Mouse (Mus musculus): ENCODE data around the gene Spp1. TPM values are rescaled to one million over a fixed set of nuclear protein-coding genes. Genes with fewer than 3 reads are reported as not detected.

The Spp1 gene
- total and polyA plus RNA-seq, 3 experiments = 0.35 to 0.77 TPM; not detected in 1

DNA sequence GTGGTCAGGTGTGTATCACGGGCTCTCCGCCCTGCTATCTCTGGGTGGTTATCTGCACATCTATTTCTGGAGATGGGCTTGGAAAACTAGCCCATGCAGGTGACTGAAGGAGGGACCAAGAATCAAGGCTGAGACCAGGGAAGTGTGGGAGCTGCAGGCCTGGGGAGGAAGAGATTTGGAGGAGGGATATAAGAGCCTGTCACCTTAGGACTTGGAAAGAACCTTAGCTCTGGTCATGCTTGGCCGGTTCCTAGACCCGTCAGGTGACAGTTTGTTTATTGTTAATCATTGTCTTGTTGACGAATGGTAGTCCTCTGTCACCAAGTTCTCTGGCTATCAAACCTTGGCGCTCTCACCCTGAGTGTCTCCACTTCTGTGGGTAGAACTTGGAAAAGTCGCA lies 45.4 kb downstream of the Spp1 start:
- Histone ChIP-seq H3K79me2 (ENCODE audit: control insufficient read depth, insufficient read depth, low read length, poor library complexity) (no peaks in the 10 kb centered on the region), H3K9ac (ENCODE audit: control insufficient read depth, low read depth, low read length, poor library complexity, severe bottlenecking) (no peak overlapping the region), H3K4me1 (ENCODE audit: control insufficient read depth in 1 of 2, insufficient read depth in 2 of 2, low read length in 2 of 2) (no peaks in the 10 kb centered on the region), H3K4me3 (ENCODE audit: control insufficient read depth in 1 of 2, insufficient read depth in 1 of 2, low read depth in 2 of 2, low read length in 2 of 2) (no peak overlapping the region), H3K9me3 (replicated peaks; ENCODE audit: insufficient read depth, low read length) (no peaks in the 10 kb centered on the region), H3K27me3 (ENCODE audit: control insufficient read depth in 1 of 2, insufficient read depth in 2 of 2, low read length in 2 of 2) (no peaks in the 10 kb centered on the region), H3K27ac (ENCODE audit: control insufficient read depth, low read depth, low read length) (no peak overlapping the region), H3K36me3 (ENCODE audit: control insufficient read depth in 1 of 2, insufficient read depth in 2 of 2, low read length in 2 of 2) (no peaks in the 10 kb centered on the region)
- TF ChIP-seq BHLHE40 (IDR thresholded peaks at IDR 0.05; ENCODE audit: borderline replicate concordance, low read depth, low read length) (no peak), ETS1 (IDR thresholded peaks at IDR 0.05; ENCODE audit: low read depth, low read length) (no peak), USF1 (IDR thresholded peaks at IDR 0.05; ENCODE audit: low read depth, low read length) (no peak), ZNF384 (IDR thresholded peaks at IDR 0.05; ENCODE audit: low read depth, low read length) (no peak), MYB (IDR thresholded peaks at IDR 0.05; ENCODE audit: low read depth, low read length) (no peak), E2F4 (IDR thresholded peaks at IDR 0.05; ENCODE audit: borderline replicate concordance, low read depth, low read length) (no peak), RCOR1 (IDR thresholded peaks at IDR 0.05; ENCODE audit: low read depth, low read length) (no peak), POLR2AphosphoS5 (IDR thresholded peaks at IDR 0.05; ENCODE audit: borderline replicate concordance, low read depth, low read length) (no peak), KAT2A (conservative IDR thresholded peaks at IDR 0.05; ENCODE audit: low read depth, low read length) (no peak)
- no peak for DNase-seq (ENCODE audit: low read depth, low spot score)

DNA sequence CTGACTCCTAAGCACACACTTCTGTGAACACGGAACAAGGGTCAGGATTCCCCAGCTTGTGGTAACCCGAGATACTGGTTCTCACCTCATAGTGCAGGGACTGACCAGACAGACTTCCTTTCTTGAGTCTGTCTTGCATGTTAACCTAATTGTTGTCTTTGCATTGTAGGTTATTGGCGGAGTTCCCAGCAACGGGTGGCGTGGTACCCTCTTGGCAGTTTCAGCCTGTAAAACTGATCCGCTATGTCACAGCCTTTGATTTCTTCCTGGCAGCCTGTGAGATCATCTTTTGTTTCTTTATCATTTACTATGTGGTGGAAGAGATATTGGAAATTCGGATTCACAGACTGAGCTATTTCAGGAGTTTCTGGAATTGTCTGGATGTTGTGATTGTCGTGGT lies 47.9 kb downstream of the Spp1 start:
- no peak for TF ChIP-seq MAX (IDR thresholded peaks at IDR 0.05; ENCODE audit: low read length)
- TF ChIP-seq CHD1 (IDR thresholded peaks at IDR 0.05; ENCODE audit: low read depth, low read length) = no peak
- TF ChIP-seq TBP (IDR thresholded peaks at IDR 0.05; ENCODE audit: low read depth, low read length) = no peak
- TF ChIP-seq BHLHE40 (IDR thresholded peaks at IDR 0.05; ENCODE audit: borderline replicate concordance, low read depth, low read length) = no peak
- TF ChIP-seq GATA1 (IDR thresholded peaks at IDR 0.05; ENCODE audit: low read depth, low read length) = no peak
- no peak for TF ChIP-seq POLR2AphosphoS5 (IDR thresholded peaks at IDR 0.05; ENCODE audit: borderline replicate concordance, low read depth, low read length)
- TF ChIP-seq USF1 (IDR thresholded peaks at IDR 0.05; ENCODE audit: low read depth, low read length) = no peak
- no peak for TF ChIP-seq EP300 (IDR thresholded peaks at IDR 0.05; ENCODE audit: low read depth in 1 of 2, low read length in 2 of 2)
- no peak for TF ChIP-seq KAT2A (conservative IDR thresholded peaks at IDR 0.05; ENCODE audit: low read depth, low read length)
- no peak for TF ChIP-seq ELF1 (IDR thresholded peaks at IDR 0.05; ENCODE audit: low read depth, low read length)
- TF ChIP-seq USF2 (IDR thresholded peaks at IDR 0.05; ENCODE audit: borderline replicate concordance in 1 of 2, insufficient read depth in 1 of 2, low read depth in 1 of 2, low read length in 2 of 2) = no peak
- TF ChIP-seq RAD21 (IDR thresholded peaks at IDR 0.05; ENCODE audit: low read depth, low read length) = no peak
- no peak for TF ChIP-seq E2F4 (IDR thresholded peaks at IDR 0.05; ENCODE audit: borderline replicate concordance, low read depth, low read length)
- no peak for TF ChIP-seq SMC3 (IDR thresholded peaks at IDR 0.05; ENCODE audit: low read depth, low read length)
- TF ChIP-seq NRF1 (IDR thresholded peaks at IDR 0.05; ENCODE audit: insufficient read depth, low read depth, low read length, poor library complexity, severe bottlenecking) = no peak
- Histone ChIP-seq H3K4me1 (ENCODE audit: control insufficient read depth in 1 of 2, insufficient read depth in 2 of 2, low read length in 2 of 2) (no peaks in the 10 kb centered on the region), H3K9ac (ENCODE audit: control insufficient read depth, low read depth, low read length, poor library complexity, severe bottlenecking) (no peak overlapping the region), H3K9me3 (replicated peaks; ENCODE audit: insufficient read depth, low read length) (no peaks in the 10 kb centered on the region), H3K79me2 (ENCODE audit: control insufficient read depth, insufficient read depth, low read length, poor library complexity) (no peaks in the 10 kb centered on the region), H3K4me3 (ENCODE audit: control insufficient read depth in 1 of 2, insufficient read depth in 1 of 2, low read depth in 2 of 2, low read length in 2 of 2) (no peak overlapping the region), H3K36me3 (ENCODE audit: control insufficient read depth in 1 of 2, insufficient read depth in 2 of 2, low read length in 2 of 2) (no peaks in the 10 kb centered on the region), H3K27ac (ENCODE audit: control insufficient read depth, low read depth, low read length) (no peak overlapping the region), H3K27me3 (ENCODE audit: control insufficient read depth in 1 of 2, insufficient read depth in 2 of 2, low read length in 2 of 2) (no peaks in the 10 kb centered on the region)
- no peak for DNase-seq (ENCODE audit: low read depth, low spot score)

Other genes with a start within 250 kb of the Spp1 start
- gene Dmp1, start 232.5 kb upstream of the Spp1 start, total RNA-seq (2012; rRNA removed) = not detected in 2 replicates
- not detected for gene Dmp1, start 232.5 kb upstream of the Spp1 start, polyA plus RNA-seq (2012; ENCODE audit: insufficient read depth in 1 of 2, insufficient read length in 2 of 2, low read depth in 1 of 2, low replicate concordance in 2 of 2, missing spikeins in 1 of 2)
- gene Ibsp, start 135.9 kb upstream of the Spp1 start, total RNA-seq (2012; rRNA removed) = not detected in 2 replicates
- not detected for gene Ibsp, start 135.9 kb upstream of the Spp1 start, polyA plus RNA-seq (2012; ENCODE audit: insufficient read depth in 1 of 2, insufficient read length in 2 of 2, low read depth in 1 of 2, low replicate concordance in 2 of 2, missing spikeins in 1 of 2)
- gene Mepe, start 109.8 kb upstream of the Spp1 start, total RNA-seq (2012; rRNA removed) = not detected in 2 replicates
- not detected for gene Mepe, start 109.8 kb upstream of the Spp1 start, polyA plus RNA-seq (2012; ENCODE audit: insufficient read depth in 1 of 2, insufficient read length in 2 of 2, low read depth in 1 of 2, low replicate concordance in 2 of 2, missing spikeins in 1 of 2)
- not detected in 2 replicates for gene Pkd2, start 24.3 kb downstream of the Spp1 start, total RNA-seq (2012; rRNA removed)
- gene Pkd2, start 24.3 kb downstream of the Spp1 start, polyA plus RNA-seq (2012; ENCODE audit: insufficient read depth in 1 of 2, insufficient read length in 2 of 2, low read depth in 1 of 2, low replicate concordance in 2 of 2, missing spikeins in 1 of 2) = not detected
- 2.9 and 3.1 TPM in 2 replicates for gene BC005561, start 73.2 kb downstream of the Spp1 start, total RNA-seq (2012; rRNA removed)
- 1 to 10 TPM in 1 of 2 experiments, not detected in 1; 5.1 TPM for gene BC005561, start 73.2 kb downstream of the Spp1 start, polyA plus RNA-seq (2012; ENCODE audit: insufficient read depth in 1 of 2, insufficient read length in 2 of 2, low read depth in 1 of 2, low replicate concordance in 2 of 2, missing spikeins in 1 of 2)